Mouse (Mus musculus): ENCODE data around the gene H2-Oa. TPM values are rescaled to one million over a fixed set of nuclear protein-coding genes. Genes with fewer than 3 reads are reported as not detected.

Gene H2-Oa
- polyA plus RNA-seq, 1 experiment from 2014 or later, result 1.1 TPM

GRCm38 (mm10) chr17:34114114-34114513, 22.0 kb downstream of the H2-Oa start:
- TF ChIP-seq EP300 (IDR thresholded peaks at IDR 0.05) (no peak), CTCF (IDR thresholded peaks at IDR 0.05) (no peak)
- Histone ChIP-seq H3K4me3 (ENCODE audit: low read depth, low read length) (no peak overlapping the region), H3K36me3 (ENCODE audit: insufficient read depth, low read length) (peaks cover 60% of the 10 kb centered on the region), H3K4me1 (ENCODE audit: insufficient read depth, low read depth, low read length) (peaks cover 9% of the 10 kb centered on the region; the same call in 1 of the 2 replicates), H3K9me3 (ENCODE audit: low read length) (no peaks in the 10 kb centered on the region), H3K4me2 (replicated peaks; ENCODE audit: low read depth, low read length) (no peak overlapping the region), H3K27me3 (replicated peaks; ENCODE audit: insufficient read depth, low read length) (no peaks in the 10 kb centered on the region), H3K9ac (replicated peaks; ENCODE audit: low read depth) (no peak overlapping the region), H3K27ac (ENCODE audit: low read length) (no peak overlapping the region)
- WGBS, result 81% methylated on average over 7 of the region's 7 CpGs
- no peak for DNase-seq (ENCODE audit: low spot score)
- ATAC-seq, result no peak

- peaks cover 51% of the 10 kb centered on the region for H3K36me3 ChIP-seq (ENCODE audit: insufficient read depth, low read length)
- H3K27me3 ChIP-seq (replicated peaks; ENCODE audit: insufficient read depth, low read length), result no peaks in the 10 kb centered on the region
- no peak overlapping the region for H3K27ac ChIP-seq (ENCODE audit: low read length)
- H3K9me3 ChIP-seq (ENCODE audit: low read length), result no peaks in the 10 kb centered on the region
- WGBS, result 15% methylated on average over 7 of the region's 7 CpGs
- TF ChIP-seq CTCF (IDR thresholded peaks at IDR 0.05) (no peak), EP300 (IDR thresholded peaks at IDR 0.05) (no peak)
- DNase-seq (ENCODE audit: low spot score) (no peak), ATAC-seq (no peak)
- peak overlapping the region; percentile 92 for H3K4me3 ChIP-seq (ENCODE audit: low read depth, low read length)
- peak overlapping the region; percentile 16 for H3K9ac ChIP-seq (replicated peaks; ENCODE audit: low read depth)
- H3K4me2 ChIP-seq (replicated peaks; ENCODE audit: low read depth, low read length), result peak overlapping the region; percentile 94
- peaks cover 9% of the 10 kb centered on the region; the same call in 1 of the 2 replicates for H3K4me1 ChIP-seq (ENCODE audit: insufficient read depth, low read depth, low read length)
These were observed 24.7 kb downstream of the H2-Oa start for GRCm38 (mm10) chr17:34116736-34117370.

GRCm38 (mm10) chr17:34117421-34118112, 25.4 kb downstream of the H2-Oa start:
- Histone ChIP-seq H3K4me2 (replicated peaks; ENCODE audit: low read depth, low read length) (peak overlapping the region; percentile 94), H3K27me3 (replicated peaks; ENCODE audit: insufficient read depth, low read length) (no peaks in the 10 kb centered on the region), H3K27ac (ENCODE audit: low read length) (no peak overlapping the region), H3K9me3 (ENCODE audit: low read length) (no peaks in the 10 kb centered on the region), H3K4me1 (ENCODE audit: insufficient read depth, low read depth, low read length) (peaks cover 9% of the 10 kb centered on the region; the same call in 1 of the 2 replicates), H3K9ac (replicated peaks; ENCODE audit: low read depth) (peak overlapping the region; percentile 86), H3K36me3 (ENCODE audit: insufficient read depth, low read length) (peaks cover 44% of the 10 kb centered on the region), H3K4me3 (ENCODE audit: low read depth, low read length) (peak overlapping the region; percentile 92)
- peak; percentile 63 for DNase-seq (ENCODE audit: low spot score)
- ATAC-seq, result no peak
- no peak for TF ChIP-seq CTCF (IDR thresholded peaks at IDR 0.05)
- WGBS, result 0% methylated on average over 5 of the region's 5 CpGs

- peak overlapping the region; percentile 86 for H3K9ac ChIP-seq (replicated peaks; ENCODE audit: low read depth)
- no peaks in the 10 kb centered on the region for H3K9me3 ChIP-seq (ENCODE audit: low read length)
- no peaks in the 10 kb centered on the region for H3K27me3 ChIP-seq (replicated peaks; ENCODE audit: insufficient read depth, low read length)
- peaks cover 9% of the 10 kb centered on the region; the same call in 1 of the 2 replicates for H3K4me1 ChIP-seq (ENCODE audit: insufficient read depth, low read depth, low read length)
- no peak for TF ChIP-seq CTCF (IDR thresholded peaks at IDR 0.05)
- TF ChIP-seq EP300 (IDR thresholded peaks at IDR 0.05), result no peak
- peaks cover 37% of the 10 kb centered on the region for H3K36me3 ChIP-seq (ENCODE audit: insufficient read depth, low read length)
- peak overlapping the region; percentile 75 for H3K27ac ChIP-seq (ENCODE audit: low read length)
- peak overlapping the region; percentile 94 for H3K4me2 ChIP-seq (replicated peaks; ENCODE audit: low read depth, low read length)
- ATAC-seq (no peak), DNase-seq (ENCODE audit: low spot score) (peak; percentile 39)
- H3K4me3 ChIP-seq (ENCODE audit: low read depth, low read length), result peak overlapping the region; percentile 92
- under 1% methylated on average over 61 of the region's 67 CpGs for WGBS
These were observed 26.2 kb downstream of the H2-Oa start for GRCm38 (mm10) chr17:34118113-34118872.

- peak; percentile 14; the same call in 1 of the 2 replicates for ATAC-seq
- DNase-seq (ENCODE audit: low spot score), result no peak
- H3K27ac ChIP-seq (ENCODE audit: low read length), result peak overlapping the region; percentile 75
- TF ChIP-seq EP300 (IDR thresholded peaks at IDR 0.05) (peak; percentile 41; the same call in 1 of the 2 replicates), CTCF (IDR thresholded peaks at IDR 0.05) (peak; percentile 15; the same call in 1 of the 2 replicates)
- peaks cover 31% of the 10 kb centered on the region for H3K36me3 ChIP-seq (ENCODE audit: insufficient read depth, low read length)
- H3K27me3 ChIP-seq (replicated peaks; ENCODE audit: insufficient read depth, low read length), result no peaks in the 10 kb centered on the region
- WGBS, result 1% methylated on average over 35 of the region's 38 CpGs
- H3K4me2 ChIP-seq (replicated peaks; ENCODE audit: low read depth, low read length), result peak overlapping the region; percentile 94
- peaks cover 12% of the 10 kb centered on the region; the same call in 1 of the 2 replicates for H3K4me1 ChIP-seq (ENCODE audit: insufficient read depth, low read depth, low read length)
- H3K9me3 ChIP-seq (ENCODE audit: low read length), result no peaks in the 10 kb centered on the region
- H3K4me3 ChIP-seq (ENCODE audit: low read depth, low read length), result peak overlapping the region; percentile 92
- peak overlapping the region; percentile 86 for H3K9ac ChIP-seq (replicated peaks; ENCODE audit: low read depth)
These were observed 26.7 kb downstream of the H2-Oa start for GRCm38 (mm10) chr17:34118873-34119248.

All from lung, postnatal 0 days (tissue).